ENCODE assay signal across 27 mouse cellular contexts in genomic region chr9:105615952-105616351, GRCm38 (mm10).
"Had no signal": no experiment of that assay in that cellular context is flagged by ENCODE, and none has a peak within 500 bp of the region (broad histone marks: within the 10 kb centered on the region; RNA-seq: fewer than 3 reads in every experiment).

No protein-coding gene starts in this region.

- H3K4me2 ChIP-seq: heart, embryonic 11.5 days; heart, embryonic 13.5 days; heart, embryonic 15.5 days; hindbrain, embryonic 13.5 days; hindbrain, embryonic 15.5 days; kidney, embryonic 15.5 days; limb, embryonic 13.5 days; limb, embryonic 15.5 days; liver, embryonic 12.5 days had no signal

- DNase-seq: gastrocnemius, adult 2 months; gastrocnemius, postnatal 10 days; gastrocnemius, postnatal 25 days; heart, adult 18-20 months; heart, postnatal 14 days; heart, postnatal 36 days; kidney, adult 11 months; kidney, adult 2 months; kidney, adult 9 months; kidney, postnatal 14 days; kidney, postnatal 36 days; layer of hippocampus, adult 9-11 months; layer of hippocampus, postnatal 36 days; left cerebral cortex, postnatal 4 days had no signal

- H3K4me1 ChIP-seq: limb, embryonic 15.5 days; liver, embryonic 12.5 days had no signal

- ATAC-seq: hindbrain, postnatal 0 days; intestine, embryonic 16.5 days; liver, embryonic 12.5 days had no signal

- H3K9ac ChIP-seq: heart, embryonic 13.5 days; heart, embryonic 15.5 days; hindbrain, embryonic 13.5 days; hindbrain, embryonic 15.5 days; kidney, embryonic 15.5 days; limb, embryonic 13.5 days; limb, embryonic 15.5 days; liver, embryonic 12.5 days; liver, embryonic 14.5 days had no signal

- H3K36me3 ChIP-seq: heart, embryonic 13.5 days; heart, embryonic 15.5 days; hindbrain, embryonic 13.5 days; hindbrain, embryonic 15.5 days; kidney, embryonic 15.5 days; limb, embryonic 13.5 days; limb, embryonic 15.5 days; liver, embryonic 12.5 days had no signal

- H3K4me3 ChIP-seq: gastrocnemius, adult 2 months; heart, embryonic 13.5 days; heart, embryonic 15.5 days; hindbrain, embryonic 13.5 days; hindbrain, embryonic 15.5 days; kidney, embryonic 15.5 days; limb, embryonic 13.5 days; limb, embryonic 15.5 days; liver, embryonic 12.5 days had no signal

- H3K27ac ChIP-seq: gastrocnemius, adult 2 months; heart, embryonic 13.5 days; heart, embryonic 15.5 days; hindbrain, embryonic 13.5 days; hindbrain, embryonic 15.5 days; hindbrain, postnatal 0 days; kidney, embryonic 15.5 days; kidney, postnatal 0 days; limb, embryonic 13.5 days; limb, embryonic 15.5 days; liver, embryonic 12.5 days; liver, embryonic 14.5 days had no signal

- H3K9me3 ChIP-seq: heart, embryonic 13.5 days; heart, embryonic 15.5 days; hindbrain, embryonic 13.5 days; hindbrain, embryonic 15.5 days; kidney, embryonic 15.5 days; limb, embryonic 13.5 days; limb, embryonic 15.5 days; liver, embryonic 12.5 days had no signal

- H3K27me3 ChIP-seq: heart, embryonic 13.5 days; heart, embryonic 15.5 days; hindbrain, embryonic 13.5 days; hindbrain, embryonic 15.5 days; kidney, embryonic 15.5 days; limb, embryonic 13.5 days; limb, embryonic 15.5 days; liver, embryonic 12.5 days had no signal
